Mouse (Mus musculus) liver, embryonic 14.5 days (tissue): ENCODE measurements at regions not wholly inside any gene's neighbourhood (a gene's known extent, or its start where the extent isn't known, plus 50 kb on each side); places are given as distances from the start of the nearest gene placed in this dataset.

Experiments
- ATAC-seq: fragments of 200-750 bp; cut with Nextera tagmentation; 2 replicates; pipeline ENCODE4 v1.8.0; 2017; ENCODE audit warnings: moderate number of reproducible peaks, mild to moderate bottlenecking, moderate library complexity; ENCODE audit not compliant: insufficient read depth
- DNase-seq, 3 experiments: peaks; one replicate each; pipeline ENCODE4 v3.0.0-alpha.2; 2012 to 2013; ENCODE audit warnings: low read depth in 3 of 3, low spot score in 3 of 3
- H3K27ac ChIP-seq: fragments of 300-500 bp; sonication (generic); 2 replicates; pipeline ENCODE4 v1.5.1; 2014; ENCODE audit warnings: moderate library complexity, mild to moderate bottlenecking, control low read depth, inconsistent platforms
- H3K27me3 ChIP-seq: fragments of 300-500 bp; sonication (generic); 2 replicates; pipeline ENCODE4 v1.6.1; 2014; ENCODE audit warnings: mild to moderate bottlenecking, low read length, moderate library complexity; ENCODE audit not compliant: control insufficient read depth, insufficient read depth
- H3K36me3 ChIP-seq: fragments of 300-500 bp; sonication (generic); replicated peaks from 2 replicates; pipeline ENCODE4 v1.6.1; 2014; ENCODE audit warnings: low read depth; ENCODE audit not compliant: control insufficient read depth, insufficient read depth
- H3K4me1 ChIP-seq, 2 experiments: fragments of 200-500 bp in 1 of 2; fragments of 300-500 bp in 1 of 2; sonication (generic) in 1 of 2; replicated peaks; 2 replicates each; pipeline ENCODE4 v1.6.1; 2012 to 2014; ENCODE audit warnings: antibody characterized with exemption in 1 of 2, inconsistent platforms in 1 of 2, low read length in 1 of 2; ENCODE audit not compliant: control insufficient read depth in 2 of 2, insufficient read depth in 2 of 2
- H3K4me2 ChIP-seq: fragments of 300-500 bp; sonication (generic); 2 replicates; pipeline ENCODE4 v1.6.1; 2014; ENCODE audit warnings: low read depth, mild to moderate bottlenecking, control low read depth, moderate library complexity
- H3K4me3 ChIP-seq, 2 experiments: fragments of 200-500 bp in 1 of 2; fragments of 300-500 bp in 1 of 2; sonication (generic) in 1 of 2; 2 replicates each; pipeline ENCODE4 v1.5.1; 2012 to 2014; ENCODE audit warnings: low read depth in 2 of 2, low read length in 2 of 2, mild to moderate bottlenecking in 2 of 2, control low read depth in 1 of 2, inconsistent platforms in 1 of 2, moderate library complexity in 1 of 2; ENCODE audit not compliant: insufficient read depth in 1 of 2
- H3K9ac ChIP-seq: fragments of 300-500 bp; sonication (generic); replicated peaks from 2 replicates; pipeline ENCODE4 v1.6.1; 2014; ENCODE audit warnings: mild to moderate bottlenecking, control low read depth, moderate library complexity
- H3K9me3 ChIP-seq: fragments of 300-500 bp; sonication (generic); 2 replicates; pipeline ENCODE4 v1.6.1; 2016; ENCODE audit warnings: low read length, mixed read lengths; ENCODE audit not compliant: control insufficient read depth
- CTCF ChIP-seq: IDR thresholded peaks from 2 replicates; pipeline ENCODE4 v1.5.1; 2016; ENCODE audit warnings: antibody characterized with exemption, low read depth, control low read depth
- EP300 ChIP-seq: IDR thresholded peaks from 2 replicates; pipeline ENCODE4 v1.6.1; 2016; ENCODE audit warnings: antibody characterized with exemption, low read depth
- WGBS: fragments of 180-500 bp; shearing (Covaris S2); extraction: QIAGEN DNeasy Blood & Tissue Kit; methylation state at CpG from one replicate; pipeline ENCODE4 v1.1.7; 2014; ENCODE audit not compliant: insufficient replicate concordance; 5-methylcytosine and 5-hydroxymethylcytosine counted together

DNA sequence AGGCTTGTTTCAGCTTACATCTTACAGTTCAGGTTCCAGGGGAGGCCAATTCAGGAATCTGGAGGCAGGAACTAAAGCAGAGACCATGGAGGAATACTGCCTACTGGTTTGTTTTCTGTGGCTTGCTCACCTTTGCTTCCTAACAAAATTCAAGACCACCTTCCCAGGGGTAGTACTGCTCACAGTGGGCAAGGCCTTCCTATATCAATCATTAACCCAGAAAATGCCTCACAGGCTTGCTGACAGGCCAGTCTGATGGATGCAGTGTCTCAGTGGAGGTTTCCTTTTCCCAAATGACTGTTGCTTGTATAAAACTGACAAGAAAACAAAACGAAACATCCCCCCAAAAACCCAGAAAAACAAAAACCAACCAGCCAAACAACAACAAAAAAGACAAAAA lies 95.8 kb upstream of the Klf13 start:
- Histone ChIP-seq H3K9ac (no peak overlapping the region), H3K4me1 (peaks cover 43 to 60% of the 10 kb centered on the region in 2 experiments), H3K4me3 (no peak overlapping the region), H3K36me3 (no peaks in the 10 kb centered on the region), H3K27me3 (no peaks in the 10 kb centered on the region), H3K4me2 (no peak overlapping the region), H3K27ac (no peak overlapping the region), H3K9me3 (no peaks in the 10 kb centered on the region)
- DNase-seq (no peak), ATAC-seq (no peak)
- 50% methylated on average over 1 of the region's 1 CpGs for WGBS
- no peak for TF ChIP-seq CTCF
- TF ChIP-seq EP300, result no peak

GRCm38 (mm10) chr7:64033388-64033787 lies 94.7 kb upstream of the Klf13 start:
- ATAC-seq (no peak), DNase-seq (no peak)
- no peaks in the 10 kb centered on the region for H3K36me3 ChIP-seq
- no peak overlapping the region for H3K4me2 ChIP-seq
- H3K9ac ChIP-seq, result no peak overlapping the region
- no peak for TF ChIP-seq CTCF
- TF ChIP-seq EP300, result no peak
- H3K4me1 ChIP-seq, result peaks cover 37 to 51% of the 10 kb centered on the region in 2 experiments
- H3K9me3 ChIP-seq, result no peaks in the 10 kb centered on the region
- 63% methylated on average over 2 of the region's 2 CpGs for WGBS
- H3K27ac ChIP-seq, result no peak overlapping the region
- no peak overlapping the region for H3K4me3 ChIP-seq
- no peaks in the 10 kb centered on the region for H3K27me3 ChIP-seq

DNA sequence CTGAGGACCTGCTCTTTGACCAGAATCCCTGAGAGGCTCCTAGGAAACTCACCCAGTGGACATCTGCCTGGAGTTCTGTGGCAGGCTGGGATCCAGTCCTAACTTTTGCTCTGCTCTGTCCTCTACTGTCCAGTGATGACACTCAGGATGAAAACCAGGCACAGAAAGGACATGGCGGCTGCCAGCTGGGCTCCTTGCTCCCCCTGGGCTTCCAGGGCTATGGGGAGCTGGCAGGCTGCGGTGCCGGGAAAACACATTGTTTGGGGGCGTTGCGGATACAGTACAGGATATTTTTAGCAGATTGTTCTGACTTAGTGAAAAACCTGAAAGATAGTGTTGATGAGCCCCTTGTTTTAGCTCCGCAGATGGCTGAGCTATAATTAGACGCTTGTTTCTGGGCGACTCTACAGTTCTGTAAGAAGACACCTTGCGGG lies 94.2 kb upstream of the Klf13 start:
- Histone ChIP-seq H3K27me3 (no peaks in the 10 kb centered on the region), H3K36me3 (no peaks in the 10 kb centered on the region), H3K27ac (no peak overlapping the region), H3K4me1 (peaks cover 37 to 51% of the 10 kb centered on the region in 2 experiments), H3K4me3 (no peak overlapping the region), H3K9me3 (no peaks in the 10 kb centered on the region), H3K9ac (no peak overlapping the region), H3K4me2 (no peak overlapping the region)
- TF ChIP-seq CTCF (no peak), EP300 (no peak)
- DNase-seq (no peak), ATAC-seq (no peak)
- WGBS, result 71% methylated on average over 9 of the region's 9 CpGs

DNA sequence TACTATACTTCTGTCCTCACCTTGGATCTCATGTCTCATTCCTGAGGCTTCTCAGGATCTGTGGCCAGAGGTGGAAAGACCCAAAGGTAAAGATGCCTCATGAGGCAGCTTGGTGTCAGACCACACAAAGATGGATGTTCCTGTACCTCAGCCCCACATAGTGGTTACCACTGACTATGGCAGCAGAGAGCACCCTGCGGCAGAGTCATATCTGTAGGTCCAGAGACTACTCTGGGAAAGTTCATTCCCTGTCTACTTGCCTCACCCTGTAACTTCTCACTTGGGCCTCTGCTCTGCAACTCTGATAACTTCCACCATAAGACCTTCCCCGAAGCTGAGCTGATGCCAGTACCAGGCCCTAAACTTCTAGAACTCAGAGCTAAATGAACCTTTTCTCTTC lies 91.9 kb upstream of the Klf13 start:
- no peak overlapping the region for H3K4me3 ChIP-seq
- H3K36me3 ChIP-seq, result no peaks in the 10 kb centered on the region
- DNase-seq, result peak in 2 of 3 experiments; percentile 64 to 66
- no peaks in the 10 kb centered on the region for H3K9me3 ChIP-seq
- TF ChIP-seq CTCF, result peak; percentile 52
- TF ChIP-seq EP300, result no peak
- ATAC-seq, result peak; percentile 72
- no peak overlapping the region for H3K4me2 ChIP-seq
- H3K27me3 ChIP-seq, result no peaks in the 10 kb centered on the region
- 35% methylated on average over 2 of the region's 2 CpGs for WGBS
- H3K4me1 ChIP-seq, result peaks cover 24 to 33% of the 10 kb centered on the region in 2 experiments
- H3K9ac ChIP-seq, result no peak overlapping the region; the same call in 1 of the 2 replicates
- no peak overlapping the region for H3K27ac ChIP-seq

DNA sequence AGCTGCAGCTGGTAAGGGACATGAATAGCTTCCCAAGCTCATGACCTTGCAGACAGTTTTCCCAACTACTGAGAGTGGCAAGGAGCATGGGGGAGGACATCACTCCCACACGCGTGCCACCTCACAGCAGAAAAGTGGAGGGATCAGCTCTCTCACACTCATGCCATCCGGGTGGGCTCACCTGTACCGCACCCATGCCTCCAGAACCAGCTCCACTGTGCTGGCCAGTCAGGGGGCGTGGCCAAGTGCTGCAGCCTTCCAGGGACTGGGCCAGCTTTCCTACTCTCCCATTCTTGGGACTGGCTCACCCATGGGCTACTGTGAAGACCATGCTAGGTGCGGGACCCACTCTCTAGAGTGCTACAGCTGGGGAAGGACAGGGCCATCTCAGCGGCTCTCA lies 88.4 kb upstream of the Klf13 start:
- peaks cover 31 to 34% of the 10 kb centered on the region in 2 experiments for H3K4me1 ChIP-seq
- H3K27ac ChIP-seq, result no peak overlapping the region
- H3K9me3 ChIP-seq, result no peaks in the 10 kb centered on the region
- TF ChIP-seq CTCF (no peak), EP300 (no peak)
- DNase-seq (no peak), ATAC-seq (no peak)
- 78% methylated on average over 7 of the region's 7 CpGs for WGBS
- H3K4me2 ChIP-seq, result no peak overlapping the region
- no peaks in the 10 kb centered on the region for H3K27me3 ChIP-seq
- H3K9ac ChIP-seq, result no peak overlapping the region
- no peak overlapping the region for H3K4me3 ChIP-seq
- H3K36me3 ChIP-seq, result no peaks in the 10 kb centered on the region
